Mouse (Mus musculus) left cerebral cortex, adult 9 months (tissue): ENCODE measurements around the gene Nudt15.

ENCODE experiments used
- DNase-seq, 2 experiments: peaks; one replicate each; pipeline ENCODE4 v3.0.0; 2022; ENCODE audit warnings: low spot score in 2 of 2

Nudt15 gene

GRCm38 (mm10) chr14:73507702-73508376 lies 40.2 kb downstream of the Nudt15 start:
- DNase-seq = no peak

- DNase-seq = no peak
Measured at GRCm38 (mm10) chr14:73507200-73507599, 40.8 kb downstream of the Nudt15 start.

GRCm38 (mm10) chr14:73506283-73506682 lies 41.8 kb downstream of the Nudt15 start:
- no peak for DNase-seq

GRCm38 (mm10) chr14:73503237-73503933 lies 44.7 kb downstream of the Nudt15 start:
- DNase-seq = no peak

- no peak for DNase-seq
Measured at GRCm38 (mm10) chr14:73502591-73503184, 45.4 kb downstream of the Nudt15 start.

GRCm38 (mm10) chr14:73501721-73502120 lies 46.3 kb downstream of the Nudt15 start:
- DNase-seq = no peak

GRCm38 (mm10) chr14:73501283-73501682 lies 46.8 kb downstream of the Nudt15 start:
- DNase-seq = no peak

GRCm38 (mm10) chr14:73495753-73496152 lies 52.3 kb downstream of the Nudt15 start:
- DNase-seq = no peak

GRCm38 (mm10) chr14:73494122-73494521 lies 53.9 kb downstream of the Nudt15 start:
- no peak for DNase-seq

- no peak for DNase-seq
Measured at GRCm38 (mm10) chr14:73493356-73493755, 54.7 kb downstream of the Nudt15 start.

GRCm38 (mm10) chr14:73486641-73487040 lies 61.4 kb downstream of the Nudt15 start:
- no peak for DNase-seq

GRCm38 (mm10) chr14:73484366-73485110 lies 63.5 kb downstream of the Nudt15 start:
- no peak for DNase-seq

GRCm38 (mm10) chr14:73483516-73484229 lies 64.4 kb downstream of the Nudt15 start:
- DNase-seq = no peak

- DNase-seq = no peak
Measured at GRCm38 (mm10) chr14:73479771-73480170, 68.3 kb downstream of the Nudt15 start.

- no peak for DNase-seq
Measured at GRCm38 (mm10) chr14:73478321-73478720, 69.7 kb downstream of the Nudt15 start.

- DNase-seq = no peak
Measured at GRCm38 (mm10) chr14:73477077-73477476, 71.0 kb downstream of the Nudt15 start.

GRCm38 (mm10) chr14:73476361-73476934 lies 71.6 kb downstream of the Nudt15 start:
- no peak for DNase-seq

GRCm38 (mm10) chr14:73475506-73475905 lies 72.5 kb downstream of the Nudt15 start:
- no peak for DNase-seq

GRCm38 (mm10) chr14:73474636-73475093 lies 73.4 kb downstream of the Nudt15 start:
- peak; percentile 20 to 64 for DNase-seq

GRCm38 (mm10) chr14:73473670-73474460 lies 74.2 kb downstream of the Nudt15 start:
- peak in 1 of 2 experiments; percentile 39 for DNase-seq
